Mouse (Mus musculus): ENCODE measurements around the gene Rpl7a.

DNA sequence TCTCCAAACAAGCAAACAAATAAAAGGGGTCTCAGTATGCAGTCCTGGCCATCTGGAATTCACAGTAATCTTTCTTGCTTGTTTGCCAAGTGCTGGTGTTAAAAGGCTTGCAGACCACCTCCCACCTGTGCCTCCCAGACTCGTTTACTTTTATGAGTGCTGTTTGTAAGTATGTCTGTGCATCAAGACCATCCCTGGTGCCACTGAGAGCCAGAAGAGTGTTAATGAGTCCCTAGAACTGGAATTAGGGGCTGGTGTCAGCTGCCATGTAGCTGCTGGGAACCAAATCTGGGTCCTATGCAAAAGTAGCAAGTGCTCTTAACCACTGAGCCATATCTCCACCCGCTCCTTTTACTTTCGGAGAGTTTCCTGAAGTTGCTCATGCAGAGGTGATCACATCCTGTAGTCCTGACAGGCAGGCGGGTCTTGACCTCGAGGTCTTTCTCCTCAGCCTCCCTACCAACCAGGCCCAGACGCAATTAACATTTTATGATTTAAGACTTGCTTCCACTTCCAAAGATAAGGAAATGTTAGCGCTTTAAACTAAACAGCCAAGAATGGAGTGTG, 8.6 kb upstream of the Rpl7a start:
- TF ChIP-seq HCFC1 (IDR thresholded peaks at IDR 0.05; ENCODE audit: borderline replicate concordance, insufficient read depth, low read length) (no peak), MAFK (IDR thresholded peaks at IDR 0.05; ENCODE audit: insufficient read depth, low read depth, low read length) (no peak), ZC3H11A (IDR thresholded peaks at IDR 0.05; ENCODE audit: borderline replicate concordance, low read depth, low read length) (no peak), ZNF384 (IDR thresholded peaks at IDR 0.05; ENCODE audit: low read depth, low read length) (no peak)
